Mouse (Mus musculus) layer of hippocampus, adult 8-10 months (tissue): ENCODE results near the gene D17Wsu92e. TPM values are rescaled to one million over a fixed set of nuclear protein-coding genes. Genes with fewer than 3 reads are reported as not detected.

Experiments
- DNase-seq, 2 experiments: peaks; one replicate each; pipeline ENCODE4 v3.0.0; 2022; ENCODE audit warnings: low spot score in 2 of 2
- total RNA-seq, 4 experiments: library from RNA; stranded (reverse); gene quantifications; 2 replicates each; pipeline ENCODE4 v1.2.4; 2022

D17Wsu92e gene
- total RNA-seq, 4 experiments from 2014 or later, result 176 to 194 (median 184) TPM

- DNase-seq, result no peak
Observed at GRCm38 (mm10) chr17:27748123-27748522, 72.3 kb downstream of the D17Wsu92e start.

- no peak for DNase-seq
Observed at GRCm38 (mm10) chr17:27746446-27746845, 74.0 kb downstream of the D17Wsu92e start.

- no peak for DNase-seq
Observed at GRCm38 (mm10) chr17:27740961-27741360, 79.5 kb downstream of the D17Wsu92e start.

GRCm38 (mm10) chr17:27734344-27735073 is 85.9 kb downstream of the D17Wsu92e start:
- no peak for DNase-seq

- DNase-seq, result no peak
Observed at GRCm38 (mm10) chr17:27732694-27733093, 87.8 kb downstream of the D17Wsu92e start.

GRCm38 (mm10) chr17:27732152-27732551 is 88.3 kb downstream of the D17Wsu92e start:
- DNase-seq, result no peak

GRCm38 (mm10) chr17:27728770-27729169 is 91.7 kb downstream of the D17Wsu92e start, which contains the start of gene Spdef:
Gene Spdef, minus strand, starts transcription at chr17:27728955.
- no peak for DNase-seq

- DNase-seq, result no peak
Observed at GRCm38 (mm10) chr17:27726527-27726926, 93.9 kb downstream of the D17Wsu92e start.

GRCm38 (mm10) chr17:27725412-27725811 is 95.0 kb downstream of the D17Wsu92e start:
- DNase-seq, result no peak

- no peak for DNase-seq
Observed at GRCm38 (mm10) chr17:27725011-27725410, 95.4 kb downstream of the D17Wsu92e start.

- DNase-seq, result no peak
Observed at GRCm38 (mm10) chr17:27724327-27724726, 96.1 kb downstream of the D17Wsu92e start.

GRCm38 (mm10) chr17:27721125-27721664 is 99.3 kb downstream of the D17Wsu92e start:
- no peak for DNase-seq

- DNase-seq, result no peak
Observed at GRCm38 (mm10) chr17:27720326-27720725, 100.1 kb downstream of the D17Wsu92e start.

- no peak for DNase-seq
Observed at GRCm38 (mm10) chr17:27719663-27720062, 100.8 kb downstream of the D17Wsu92e start.

GRCm38 (mm10) chr17:27718250-27718649 is 102.2 kb downstream of the D17Wsu92e start:
- no peak for DNase-seq

GRCm38 (mm10) chr17:27716804-27717203 is 103.6 kb downstream of the D17Wsu92e start:
- no peak for DNase-seq

- no peak for DNase-seq
Observed at GRCm38 (mm10) chr17:27712832-27713231, 107.6 kb downstream of the D17Wsu92e start.

- no peak for DNase-seq
Observed at GRCm38 (mm10) chr17:27709650-27710049, 110.8 kb downstream of the D17Wsu92e start.

GRCm38 (mm10) chr17:27707954-27708661 is 112.3 kb downstream of the D17Wsu92e start:
- no peak for DNase-seq

- DNase-seq, result no peak
Observed at GRCm38 (mm10) chr17:27705661-27706060, 114.8 kb downstream of the D17Wsu92e start.

- DNase-seq, result peak in 1 of 2 experiments; percentile 68
Observed at GRCm38 (mm10) chr17:27703961-27704621, 116.4 kb downstream of the D17Wsu92e start.

GRCm38 (mm10) chr17:27702518-27702917 is 117.9 kb downstream of the D17Wsu92e start:
- no peak for DNase-seq
